Mouse (Mus musculus): ENCODE measurements at regions not wholly inside any gene's neighbourhood (a gene's known extent, or its start where the extent isn't known, plus 50 kb on each side); places are given as distances from the start of the nearest gene placed in this dataset.

GRCm38 (mm10) chr9:78965226-78965950 lies 350.0 kb downstream of the Cd109 start:
- Histone ChIP-seq H3K4me2 (ENCODE audit: insufficient read depth, low read depth, poor library complexity, severe bottlenecking) (no peak overlapping the region; the same call in 1 of the 2 replicates), H3K79me2 (replicated peaks; ENCODE audit: control insufficient read depth, extremely low read depth, insufficient read depth, poor library complexity, severe bottlenecking) (no peaks in the 10 kb centered on the region), H3K9ac (ENCODE audit: insufficient read depth, low read depth) (no peak overlapping the region), H3K36me3 (replicated peaks in 1 of 2; ENCODE audit: control insufficient read depth in 1 of 2, insufficient read depth in 1 of 2, low read length in 1 of 2) (no peaks in the 10 kb centered on the region), H3K4me3 (replicated peaks in 1 of 3; ENCODE audit: low read depth in 2 of 3, low read length in 2 of 3, poor library complexity in 1 of 3) (no peak overlapping the region), H3K27me3 (replicated peaks) (no peaks in the 10 kb centered on the region), H3K9me3 (replicated peaks; ENCODE audit: low read length) (no peaks in the 10 kb centered on the region), H3K4me1 (ENCODE audit: control insufficient read depth in 1 of 2, insufficient read depth in 2 of 2) (peaks cover 0 to 3% of the 10 kb centered on the region in 2 experiments; a peak in 1 of 4 replicates), H3K27ac (ENCODE audit: insufficient read depth, low read depth) (no peak overlapping the region)
- no peak for TF ChIP-seq CHD1 (IDR thresholded peaks at IDR 0.05; ENCODE audit: low read depth, low read length)
- TF ChIP-seq USF2 (conservative IDR thresholded peaks at IDR 0.05; ENCODE audit: low read depth, low read length) = no peak
- peak in 1 of 2 experiments; percentile 17; a peak in 2 of 4 replicates for TF ChIP-seq CTCF (conservative IDR thresholded peaks at IDR 0.05 in 1 of 2, IDR thresholded peaks at IDR 0.05 in 1 of 2; ENCODE audit: low read depth in 2 of 2, low read length in 2 of 2)
- TF ChIP-seq RCOR1 (conservative IDR thresholded peaks at IDR 0.05; ENCODE audit: low read depth, low read length) = no peak
- DNase-seq (ENCODE audit: extremely low read depth) = no peak
- dilution Hi-C loops (cut with MboI; ENCODE audit: extremely low pct_ligation_motif_present, extremely low pct_unique_long_range_greater_than_20kb, low sequenced_read_pairs) = no loop called here
- in situ Hi-C loops (cut with MboI; ENCODE audit: low pct_ligation_motif_present, low pct_unique_long_range_greater_than_20kb, low sequenced_read_pairs) = no loop called here

DNA sequence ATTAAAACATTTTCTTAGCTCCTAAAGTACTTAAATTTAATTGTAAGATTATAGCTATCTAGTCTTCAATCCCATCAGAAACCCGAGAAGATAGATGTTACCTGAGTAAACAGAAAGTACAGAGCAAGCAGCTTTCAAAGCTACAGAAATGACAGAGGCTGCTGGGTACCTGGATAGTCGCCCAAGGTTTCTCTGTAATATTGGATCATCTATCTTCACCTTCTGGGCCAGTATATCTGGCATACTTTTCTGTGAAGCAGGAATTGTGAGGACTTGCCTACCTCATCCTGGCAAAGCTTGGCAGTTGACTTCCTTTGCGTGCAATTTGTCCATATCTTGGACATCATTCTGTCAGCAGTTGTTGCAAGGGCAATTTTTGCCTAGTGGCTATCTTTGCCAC lies 356.4 kb downstream of the Cd109 start:
- dilution Hi-C loops (cut with MboI; ENCODE audit: extremely low pct_ligation_motif_present, extremely low pct_unique_long_range_greater_than_20kb, low sequenced_read_pairs) = no loop called here
- in situ Hi-C loops (cut with MboI; ENCODE audit: low pct_ligation_motif_present, low pct_unique_long_range_greater_than_20kb, low sequenced_read_pairs) = no loop called here
- no peak for TF ChIP-seq ETS1 (conservative IDR thresholded peaks at IDR 0.05; ENCODE audit: low read depth, low read length)
- TF ChIP-seq MAFK (IDR thresholded peaks at IDR 0.05; ENCODE audit: insufficient replicate concordance, low read length) = no peak
- TF ChIP-seq NELFE (IDR thresholded peaks at IDR 0.05; ENCODE audit: low read depth, low read length) = no peak
- no peak for TF ChIP-seq RAD21 (IDR thresholded peaks at IDR 0.05; ENCODE audit: low read depth, low read length)
- TF ChIP-seq CHD1 (IDR thresholded peaks at IDR 0.05; ENCODE audit: low read depth, low read length) = no peak
- TF ChIP-seq CTCF (conservative IDR thresholded peaks at IDR 0.05 in 1 of 2, IDR thresholded peaks at IDR 0.05 in 1 of 2; ENCODE audit: low read depth in 2 of 2, low read length in 2 of 2) = no peak
- TF ChIP-seq RCOR1 (conservative IDR thresholded peaks at IDR 0.05; ENCODE audit: low read depth, low read length) = no peak
- TF ChIP-seq JUN (IDR thresholded peaks at IDR 0.05; ENCODE audit: insufficient read depth, low read depth, low read length) = no peak
- TF ChIP-seq SMC3 (IDR thresholded peaks at IDR 0.05; ENCODE audit: low read depth, low read length) = no peak
- Histone ChIP-seq H3K4me1 (ENCODE audit: control insufficient read depth in 1 of 2, insufficient read depth in 2 of 2) (no peaks in the 10 kb centered on the region), H3K9me3 (replicated peaks; ENCODE audit: low read length) (no peaks in the 10 kb centered on the region), H3K36me3 (replicated peaks in 1 of 2; ENCODE audit: control insufficient read depth in 1 of 2, insufficient read depth in 1 of 2, low read length in 1 of 2) (no peaks in the 10 kb centered on the region), H3K9ac (ENCODE audit: insufficient read depth, low read depth) (no peak overlapping the region), H3K4me2 (ENCODE audit: insufficient read depth, low read depth, poor library complexity, severe bottlenecking) (no peak overlapping the region), H3K27me3 (replicated peaks) (no peaks in the 10 kb centered on the region), H3K79me2 (replicated peaks; ENCODE audit: control insufficient read depth, extremely low read depth, insufficient read depth, poor library complexity, severe bottlenecking) (no peaks in the 10 kb centered on the region), H3K4me3 (replicated peaks in 1 of 3; ENCODE audit: low read depth in 2 of 3, low read length in 2 of 3, poor library complexity in 1 of 3) (no peak overlapping the region), H3K27ac (ENCODE audit: insufficient read depth, low read depth) (no peak overlapping the region)
- DNase-seq (ENCODE audit: extremely low read depth) = no peak

- no peaks in the 10 kb centered on the region for H3K27me3 ChIP-seq (replicated peaks)
- no peaks in the 10 kb centered on the region for H3K9me3 ChIP-seq (replicated peaks; ENCODE audit: low read length)
- no peak for TF ChIP-seq MYC (IDR thresholded peaks at IDR 0.05; ENCODE audit: low read depth, low read length)
- no peak for TF ChIP-seq E2F4 (IDR thresholded peaks at IDR 0.05; ENCODE audit: insufficient replicate concordance, low read depth, low read length)
- no peak for TF ChIP-seq MAFK (IDR thresholded peaks at IDR 0.05; ENCODE audit: insufficient replicate concordance, low read length)
- no peak for TF ChIP-seq RAD21 (IDR thresholded peaks at IDR 0.05; ENCODE audit: low read depth, low read length)
- no peak for TF ChIP-seq USF2 (conservative IDR thresholded peaks at IDR 0.05; ENCODE audit: low read depth, low read length)
- TF ChIP-seq ZKSCAN1 (IDR thresholded peaks at IDR 0.05; ENCODE audit: borderline replicate concordance, low read depth, low read length) = no peak
- no peak for TF ChIP-seq PAX5 (IDR thresholded peaks at IDR 0.05; ENCODE audit: low read length)
- no peak for TF ChIP-seq ZMIZ1 (IDR thresholded peaks at IDR 0.05; ENCODE audit: low read depth, low read length)
- no peak for TF ChIP-seq ELF1 (IDR thresholded peaks at IDR 0.05; ENCODE audit: low read depth, low read length)
- TF ChIP-seq ZNF384 (IDR thresholded peaks at IDR 0.05; ENCODE audit: low read depth, low read length) = no peak
- TF ChIP-seq MEF2A (IDR thresholded peaks at IDR 0.05; ENCODE audit: borderline replicate concordance, low read depth, low read length) = no peak
- no peak for TF ChIP-seq CTCF (conservative IDR thresholded peaks at IDR 0.05 in 1 of 2, IDR thresholded peaks at IDR 0.05 in 1 of 2; ENCODE audit: low read depth in 2 of 2, low read length in 2 of 2)
- TF ChIP-seq TBP (conservative IDR thresholded peaks at IDR 0.05; ENCODE audit: low read depth, low read length) = no peak
- TF ChIP-seq MXI1 (IDR thresholded peaks at IDR 0.05; ENCODE audit: low read depth, low read length) = no peak
- no peak for TF ChIP-seq KAT2A (IDR thresholded peaks at IDR 0.05; ENCODE audit: insufficient replicate concordance, low read length)
- TF ChIP-seq USF1 (IDR thresholded peaks at IDR 0.05; ENCODE audit: low read depth, low read length) = no peak
- no peak for TF ChIP-seq CHD1 (IDR thresholded peaks at IDR 0.05; ENCODE audit: low read depth, low read length)
- H3K36me3 ChIP-seq (replicated peaks in 1 of 2; ENCODE audit: control insufficient read depth in 1 of 2, insufficient read depth in 1 of 2, low read length in 1 of 2) = no peaks in the 10 kb centered on the region
- H3K4me3 ChIP-seq (replicated peaks in 1 of 3; ENCODE audit: low read depth in 2 of 3, low read length in 2 of 3, poor library complexity in 1 of 3) = no peak overlapping the region
- H3K4me2 ChIP-seq (ENCODE audit: insufficient read depth, low read depth, poor library complexity, severe bottlenecking) = no peak overlapping the region
- no peaks in the 10 kb centered on the region for H3K4me1 ChIP-seq (ENCODE audit: control insufficient read depth in 1 of 2, insufficient read depth in 2 of 2)
- in situ Hi-C loops (cut with MboI; ENCODE audit: low pct_ligation_motif_present, low pct_unique_long_range_greater_than_20kb, low sequenced_read_pairs) = no loop called here
- dilution Hi-C loops (cut with MboI; ENCODE audit: extremely low pct_ligation_motif_present, extremely low pct_unique_long_range_greater_than_20kb, low sequenced_read_pairs) = no loop called here
- DNase-seq (ENCODE audit: extremely low read depth) = no peak
- H3K9ac ChIP-seq (ENCODE audit: insufficient read depth, low read depth) = no peak overlapping the region
- no peak overlapping the region for H3K27ac ChIP-seq (ENCODE audit: insufficient read depth, low read depth)
- no peaks in the 10 kb centered on the region for H3K79me2 ChIP-seq (replicated peaks; ENCODE audit: control insufficient read depth, extremely low read depth, insufficient read depth, poor library complexity, severe bottlenecking)
Measured at GRCm38 (mm10) chr9:78983734-78984133, 368.4 kb downstream of the Cd109 start.
